Mouse (Mus musculus) gonadal fat pad, adult 2 months (tissue): ENCODE measurements around the gene Nr1i3. TPM values are rescaled to one million over a fixed set of nuclear protein-coding genes. Genes with fewer than 3 reads are reported as not detected.

Experiments
- DNase-seq: peaks from one replicate; pipeline ENCODE4 v3.0.0-alpha.2; 2012; ENCODE audit warnings: low read depth
- polyA plus RNA-seq: library from polyadenylated mRNA; depleted of rRNA; stranded (reverse); fragments of >200 nt; gene quantifications from 2 replicates; pipeline ENCODE4 v1.2.3, GENCODE M21; 2012; rRNA removed

Gene Nr1i3
- polyA plus RNA-seq, 1 experiment = 0.05 TPM

- DNase-seq = no peak
Observed at GRCm38 (mm10) chr1:171251594-171252324, 38.0 kb downstream of the Nr1i3 start.

- DNase-seq = no peak
Observed at GRCm38 (mm10) chr1:171252415-171252814, 38.6 kb downstream of the Nr1i3 start.

DNA sequence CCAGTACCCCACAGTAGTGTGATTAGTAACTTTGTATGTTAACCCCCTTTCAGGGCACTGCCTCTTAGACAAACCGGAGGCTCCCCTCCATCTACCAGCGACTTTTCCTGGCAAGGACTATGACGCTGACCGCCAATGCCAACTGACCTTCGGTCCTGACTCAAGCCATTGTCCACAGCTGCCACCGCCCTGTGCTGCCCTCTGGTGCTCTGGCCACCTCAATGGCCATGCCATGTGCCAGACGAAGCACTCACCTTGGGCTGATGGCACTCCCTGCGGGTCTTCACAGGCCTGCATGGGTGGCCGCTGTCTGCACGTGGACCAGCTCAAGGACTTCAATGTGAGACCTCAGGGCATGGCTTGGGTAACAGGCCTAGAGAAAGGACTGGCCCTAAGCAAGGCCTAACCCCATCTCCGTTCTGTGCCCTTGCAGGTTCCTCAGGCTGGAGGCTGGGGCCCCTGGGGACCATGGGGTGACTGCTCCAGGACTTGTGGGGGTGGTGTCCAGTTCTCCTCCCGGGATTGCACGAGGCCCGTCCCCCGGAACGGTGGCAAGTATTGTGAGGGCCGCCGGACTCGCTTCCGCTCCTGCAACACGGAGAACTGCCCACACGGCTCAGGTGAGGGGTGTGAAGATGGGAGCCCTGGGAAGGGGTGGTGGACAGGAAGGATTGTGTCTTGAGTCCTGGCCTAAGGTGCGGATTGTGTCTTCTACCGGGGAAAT, 42.5 kb downstream of the Nr1i3 start:
- DNase-seq = no peak

DNA sequence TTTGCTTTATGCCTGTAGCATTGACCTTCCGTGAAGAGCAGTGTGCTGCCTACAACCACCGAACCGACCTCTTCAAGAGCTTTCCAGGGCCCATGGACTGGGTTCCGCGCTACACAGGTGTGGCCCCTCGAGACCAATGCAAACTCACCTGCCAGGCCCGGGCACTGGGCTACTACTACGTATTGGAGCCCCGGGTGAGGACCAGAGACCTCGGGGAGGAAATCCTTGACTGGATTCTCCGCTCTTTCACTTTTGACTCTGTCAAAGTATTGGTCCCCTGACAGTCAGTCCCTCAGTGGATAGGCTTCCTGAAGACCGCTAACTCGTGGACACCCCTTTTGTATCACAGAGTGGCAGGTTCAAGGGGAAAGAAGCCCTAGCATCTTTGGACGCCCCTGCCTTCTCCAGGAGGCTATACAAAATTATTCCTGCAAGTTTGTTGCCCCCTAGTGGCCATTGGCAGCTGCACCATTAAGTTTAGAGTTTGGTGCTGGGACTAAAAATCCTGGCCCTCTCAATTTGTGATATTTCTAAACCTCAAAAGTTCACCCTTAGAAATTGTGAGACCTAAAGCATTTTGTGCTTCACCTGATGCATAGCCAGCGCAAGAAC, 43.3 kb downstream of the Nr1i3 start:
- no peak for DNase-seq

DNA sequence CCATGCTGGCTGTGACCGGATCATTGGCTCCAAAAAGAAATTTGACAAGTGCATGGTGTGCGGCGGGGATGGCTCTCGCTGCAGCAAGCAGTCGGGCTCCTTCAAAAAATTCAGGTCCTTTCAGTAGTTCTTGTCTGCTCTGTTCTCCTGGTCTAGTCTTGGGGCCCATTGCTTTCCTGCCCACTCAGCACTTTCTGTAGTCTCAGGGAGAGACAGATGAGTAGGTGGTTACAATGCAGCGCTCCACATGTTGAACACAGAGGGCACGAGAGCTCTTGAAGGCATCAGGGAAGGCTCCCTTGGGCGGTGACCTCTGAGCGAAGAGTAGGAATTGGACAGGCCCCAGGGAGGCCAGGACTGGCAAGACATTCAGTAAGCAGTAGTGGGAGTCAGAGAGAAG, 44.0 kb downstream of the Nr1i3 start:
- DNase-seq = no peak

GRCm38 (mm10) chr1:171258921-171259320, 45.2 kb downstream of the Nr1i3 start:
- DNase-seq = no peak

DNA sequence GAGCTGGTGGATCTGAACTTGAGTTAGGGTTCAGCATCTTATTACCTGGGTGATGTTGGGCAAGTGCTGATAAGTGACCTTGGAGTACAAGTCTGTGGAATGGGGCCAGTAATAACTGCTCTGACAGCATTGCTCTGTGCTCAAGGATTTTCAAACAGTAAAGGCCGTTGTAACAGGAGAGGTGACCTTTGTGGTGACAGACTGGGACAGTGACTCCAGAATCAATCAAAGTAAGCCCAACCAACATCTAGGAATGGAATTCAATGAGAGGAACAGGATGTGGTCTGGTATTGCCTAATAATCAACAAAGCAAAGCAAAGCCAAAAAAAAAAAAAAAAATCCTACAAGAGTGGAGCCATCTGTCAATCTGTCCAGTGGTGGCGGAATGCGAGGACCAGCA, 46.5 kb downstream of the Nr1i3 start:
- DNase-seq = no peak

GRCm38 (mm10) chr1:171262594-171263130, 48.9 kb downstream of the Nr1i3 start:
- DNase-seq = no peak

DNA sequence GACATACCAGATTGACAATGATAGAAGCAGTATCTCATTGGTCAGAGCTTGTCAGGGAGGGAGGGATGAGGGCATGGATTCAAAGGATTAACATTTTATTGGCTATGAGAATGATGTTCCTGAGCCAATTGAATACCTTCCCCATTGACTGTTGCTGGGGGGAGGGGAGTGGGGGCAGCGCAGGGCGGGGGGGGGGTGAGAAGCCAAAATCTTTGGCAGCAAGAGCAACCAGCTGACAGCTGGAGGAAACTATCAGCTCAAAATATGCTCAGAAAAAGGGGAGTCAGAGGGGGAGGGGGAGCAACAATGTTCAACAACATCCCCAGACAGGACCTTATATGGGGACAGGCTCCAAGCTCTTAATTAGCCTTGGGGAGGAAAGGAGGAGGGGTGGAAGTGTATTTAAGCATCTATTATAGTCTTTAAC, 49.4 kb downstream of the Nr1i3 start:
- DNase-seq = no peak

DNA sequence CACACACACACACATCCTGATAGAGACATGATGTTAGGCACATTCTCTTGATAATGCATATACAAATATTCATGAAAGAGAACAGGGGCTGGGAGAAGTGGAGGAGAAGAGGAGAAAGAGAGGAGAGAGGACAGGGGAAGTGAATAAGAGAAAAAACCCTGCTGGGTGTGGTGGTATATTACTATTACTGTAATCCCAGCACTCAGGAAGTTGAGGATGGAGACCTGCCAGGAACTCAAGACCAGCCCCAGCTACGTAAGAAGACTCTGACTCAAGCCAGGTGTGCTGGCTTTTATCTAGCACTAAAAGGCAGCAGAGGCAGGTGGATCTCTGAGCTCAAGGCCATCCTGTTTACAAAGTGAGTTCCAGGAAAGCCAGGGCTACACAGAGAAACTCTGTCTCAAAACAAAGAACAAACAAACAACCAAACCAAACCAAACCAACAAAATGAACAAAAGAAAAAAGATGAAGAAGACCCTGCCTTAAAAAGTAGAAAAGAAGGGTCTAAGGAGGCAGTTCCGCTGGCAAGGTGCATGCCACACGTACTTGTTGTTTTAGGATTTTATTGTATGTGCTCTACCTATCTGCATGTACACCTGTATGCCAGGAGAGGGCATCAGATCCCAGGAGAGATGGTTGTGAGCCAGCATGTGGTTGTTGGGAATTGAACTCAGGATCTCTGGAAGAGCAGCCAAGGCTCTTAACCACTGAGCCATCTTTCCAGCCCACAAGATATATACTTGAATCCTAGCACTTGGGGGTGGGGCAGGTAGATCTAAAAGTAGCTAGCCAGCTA, 50.1 kb downstream of the Nr1i3 start:
- no peak for DNase-seq

GRCm38 (mm10) chr1:171265971-171266744, 52.4 kb downstream of the Nr1i3 start:
- no peak for DNase-seq

GRCm38 (mm10) chr1:171268341-171268740, 54.6 kb downstream of the Nr1i3 start:
- no peak for DNase-seq

DNA sequence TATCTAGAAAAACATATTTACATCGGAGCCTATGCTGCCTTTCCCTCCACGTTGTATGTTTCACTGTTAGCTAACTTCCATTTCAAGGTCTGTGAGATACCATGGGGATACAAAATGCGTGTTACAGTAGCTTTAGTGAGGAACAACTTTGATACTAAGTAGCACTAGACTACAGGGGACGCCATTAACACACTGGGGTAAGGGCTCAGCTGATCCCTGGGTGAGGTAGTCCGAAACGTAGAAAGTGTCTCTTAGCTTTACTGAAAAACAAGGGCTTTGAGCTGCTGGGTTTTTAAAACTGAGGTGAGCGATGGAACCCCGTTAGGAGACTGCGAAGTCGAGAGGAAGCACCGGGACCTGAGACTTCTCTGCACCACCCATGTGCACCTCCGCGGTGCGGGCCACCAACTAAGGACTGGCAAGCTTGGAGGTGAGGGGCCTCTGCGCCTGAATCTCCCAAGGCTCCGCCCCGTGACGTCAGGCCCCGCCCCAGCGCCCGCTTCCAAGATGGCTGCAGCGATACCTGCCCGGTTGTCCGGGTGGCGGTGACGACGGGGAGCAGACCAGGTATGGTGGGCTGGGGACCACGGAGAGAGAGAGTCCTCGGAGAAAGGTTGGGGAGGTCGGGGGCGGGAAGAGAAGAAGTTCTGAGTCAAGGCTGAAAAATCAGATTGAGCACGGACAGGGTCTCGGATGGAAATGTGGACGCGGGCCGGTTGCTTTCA, 56.2 kb downstream of the Nr1i3 start, which contains the start of gene B4galt3:
B4galt3 (plus strand) TSS at position 481 of the 725 bp plus-strand sequence.
- DNase-seq = no peak

Other genes with a start within 250 kb of the Nr1i3 start
- gene Fcgr2b, start 237.4 kb upstream of the Nr1i3 start, polyA plus RNA-seq = 43.9 and 56.3 TPM in 2 replicates
- 1.5 TPM in 2 replicates for gene Fcgr4, start 195.1 kb upstream of the Nr1i3 start, polyA plus RNA-seq
- gene Fcgr3, start 149.0 kb upstream of the Nr1i3 start, polyA plus RNA-seq = 20.4 and 28.6 TPM in 2 replicates
- 12.0 and 21.2 TPM in 2 replicates for gene Cfap126, start 100.1 kb upstream of the Nr1i3 start, polyA plus RNA-seq
- gene Sdhc, start 63.4 kb upstream of the Nr1i3 start, polyA plus RNA-seq = 248 and 250 TPM in 2 replicates
- gene Mpz, start 63.3 kb upstream of the Nr1i3 start, polyA plus RNA-seq = 2.3 and 2.9 TPM in 2 replicates
- gene Pcp4l1, start 17.7 kb upstream of the Nr1i3 start, polyA plus RNA-seq = 14.0 and 22.0 TPM in 2 replicates
- gene Tomm40l, start 8.5 kb downstream of the Nr1i3 start, polyA plus RNA-seq = 25.4 and 31.8 TPM in 2 replicates
- gene Apoa2, start 11.1 kb downstream of the Nr1i3 start, polyA plus RNA-seq = 1.5 and 18.5 TPM in 2 replicates
- gene Fcer1g, start 20.4 kb downstream of the Nr1i3 start, polyA plus RNA-seq = 71.7 and 80.1 TPM in 2 replicates
- gene Adamts4, start 36.5 kb downstream of the Nr1i3 start, polyA plus RNA-seq = 2.3 and 2.6 TPM in 2 replicates
- gene Ndufs2, start 37.4 kb downstream of the Nr1i3 start, polyA plus RNA-seq = 145 and 146 TPM in 2 replicates
- 69.9 and 71.7 TPM in 2 replicates for gene B4galt3, start 56.4 kb downstream of the Nr1i3 start, polyA plus RNA-seq
- gene Ppox, start 67.2 kb downstream of the Nr1i3 start, polyA plus RNA-seq = 47.3 and 54.4 TPM in 2 replicates
- gene Usp21, start 74.0 kb downstream of the Nr1i3 start, polyA plus RNA-seq = 35.0 and 36.8 TPM in 2 replicates
- gene Ufc1, start 81.1 kb downstream of the Nr1i3 start, polyA plus RNA-seq = 42.7 and 47.2 TPM in 2 replicates
- gene Dedd, start 115.2 kb downstream of the Nr1i3 start, polyA plus RNA-seq = 44.4 and 50.1 TPM in 2 replicates
- 91.9 and 95.5 TPM in 2 replicates for gene Nit1, start 131.7 kb downstream of the Nr1i3 start, polyA plus RNA-seq
- gene Pfdn2, start 131.7 kb downstream of the Nr1i3 start, polyA plus RNA-seq = 16.2 and 30.5 TPM in 2 replicates
- 5.0 and 9.8 TPM in 2 replicates for gene Klhdc9, start 146.8 kb downstream of the Nr1i3 start, polyA plus RNA-seq
- 19.8 and 31.8 TPM in 2 replicates for gene Nectin4, start 156.1 kb downstream of the Nr1i3 start, polyA plus RNA-seq
- gene Arhgap30, start 175.0 kb downstream of the Nr1i3 start, polyA plus RNA-seq = 3.8 and 4.5 TPM in 2 replicates
- 67.5 and 76.3 TPM in 2 replicates for gene Usf1, start 197.3 kb downstream of the Nr1i3 start, polyA plus RNA-seq
- gene Tstd1, start 204.9 kb downstream of the Nr1i3 start, polyA plus RNA-seq = 8.5 and 10.3 TPM in 2 replicates
- 78.9 and 98.4 TPM in 2 replicates for gene F11r, start 223.6 kb downstream of the Nr1i3 start, polyA plus RNA-seq